Mouse (Mus musculus): Measurements from ENCODE around the gene Tmem104. TPM values are rescaled to one million over a fixed set of nuclear protein-coding genes. Genes with fewer than 3 reads are reported as not detected.
A peak's percentile ranks its signal among the peaks of the same experiment; 100 is the strongest.

Tmem104 gene
- total RNA-seq, 2 experiments from 2014 or later: 15.1 to 18.7 TPM

- intact Hi-C loops (cut with DNase I): no loop called here
- DNase-seq (ENCODE audit: low spot score in 2 of 2): no peak
Observed at GRCm38 (mm10) chr11:115188539-115189231, 1.4 kb downstream of the Tmem104 start.

- intact Hi-C loops (cut with DNase I): no loop called here
- no peak for DNase-seq (ENCODE audit: low spot score in 2 of 2)
Observed at GRCm38 (mm10) chr11:115189304-115189703, 2.0 kb downstream of the Tmem104 start.

- intact Hi-C loops (cut with DNase I): no loop called here
- peak in 1 of 2 experiments; percentile 49 for DNase-seq (ENCODE audit: low spot score in 2 of 2)
Observed at GRCm38 (mm10) chr11:115192180-115192579, 4.9 kb downstream of the Tmem104 start.

- no peak for DNase-seq (ENCODE audit: low spot score in 2 of 2)
- intact Hi-C loops (cut with DNase I): no loop called here
Observed at GRCm38 (mm10) chr11:115194693-115195092, 7.4 kb downstream of the Tmem104 start.

- no peak for DNase-seq (ENCODE audit: low spot score in 2 of 2)
- intact Hi-C loops (cut with DNase I): no loop called here
Observed at GRCm38 (mm10) chr11:115195933-115196332, 8.6 kb downstream of the Tmem104 start.

- no peak for DNase-seq (ENCODE audit: low spot score in 2 of 2)
- intact Hi-C loops (cut with DNase I): no loop called here
Observed at GRCm38 (mm10) chr11:115197558-115197957, 10.3 kb downstream of the Tmem104 start.

- intact Hi-C loops (cut with DNase I): no loop called here
- no peak for DNase-seq (ENCODE audit: low spot score in 2 of 2)
Observed at GRCm38 (mm10) chr11:115198932-115199384, 11.7 kb downstream of the Tmem104 start.

GRCm38 (mm10) chr11:115200520-115200919 is 13.2 kb downstream of the Tmem104 start:
- intact Hi-C loops (cut with DNase I): loop anchor here (5.0 kb wide), 1 partner anchor 152 kb away; no protein-coding TSS in a partner anchor
- no peak for DNase-seq (ENCODE audit: low spot score in 2 of 2)

GRCm38 (mm10) chr11:115202316-115202715 is 15.0 kb downstream of the Tmem104 start:
- peak; percentile 80 to 88 for DNase-seq (ENCODE audit: low spot score in 2 of 2)
- intact Hi-C loops (cut with DNase I): loop anchor here (2.0 to 5.0 kb wide), 2 partner anchors 68 to 150 kb away; no protein-coding TSS in a partner anchor

GRCm38 (mm10) chr11:115202756-115203155 is 15.5 kb downstream of the Tmem104 start:
- no peak for DNase-seq (ENCODE audit: low spot score in 2 of 2)
- intact Hi-C loops (cut with DNase I): loop anchor here (2.0 to 5.0 kb wide), 2 partner anchors 68 to 150 kb away; no protein-coding TSS in a partner anchor

- intact Hi-C loops (cut with DNase I): no loop called here
- DNase-seq (ENCODE audit: low spot score in 2 of 2): no peak
Observed at GRCm38 (mm10) chr11:115208126-115208525, 20.8 kb downstream of the Tmem104 start.

- intact Hi-C loops (cut with DNase I): no loop called here
- DNase-seq (ENCODE audit: low spot score in 2 of 2): no peak
Observed at GRCm38 (mm10) chr11:115208776-115209732, 21.8 kb downstream of the Tmem104 start.

GRCm38 (mm10) chr11:115209958-115210357 is 22.7 kb downstream of the Tmem104 start:
- DNase-seq (ENCODE audit: low spot score in 2 of 2): no peak
- intact Hi-C loops (cut with DNase I): no loop called here

GRCm38 (mm10) chr11:115212116-115212515 is 24.8 kb downstream of the Tmem104 start:
- no peak for DNase-seq (ENCODE audit: low spot score in 2 of 2)
- intact Hi-C loops (cut with DNase I): no loop called here

- no peak for DNase-seq (ENCODE audit: low spot score in 2 of 2)
- intact Hi-C loops (cut with DNase I): no loop called here
Observed at GRCm38 (mm10) chr11:115215123-115215522, 27.8 kb downstream of the Tmem104 start.

GRCm38 (mm10) chr11:115217439-115218410 is 30.4 kb downstream of the Tmem104 start:
- intact Hi-C loops (cut with DNase I): no loop called here
- no peak for DNase-seq (ENCODE audit: low spot score in 2 of 2)

- intact Hi-C loops (cut with DNase I): no loop called here
- no peak for DNase-seq (ENCODE audit: low spot score in 2 of 2)
Observed at GRCm38 (mm10) chr11:115219263-115219662, 32.0 kb downstream of the Tmem104 start.

- intact Hi-C loops (cut with DNase I): no loop called here
- no peak for DNase-seq (ENCODE audit: low spot score in 2 of 2)
Observed at GRCm38 (mm10) chr11:115219685-115220084, 32.4 kb downstream of the Tmem104 start.

GRCm38 (mm10) chr11:115222077-115222476 is 34.8 kb downstream of the Tmem104 start:
- intact Hi-C loops (cut with DNase I): no loop called here
- no peak for DNase-seq (ENCODE audit: low spot score in 2 of 2)
